Mouse (Mus musculus): ENCODE measurements at regions not wholly inside any gene's neighbourhood (a gene's known extent, or its start where the extent isn't known, plus 50 kb on each side); places are given as distances from the start of the nearest gene placed in this dataset.

GRCm38 (mm10) chr3:53931745-53932144, 68.1 kb upstream of the Ufm1 start:
- Histone ChIP-seq H3K9ac (no peak overlapping the region), H3K4me1 (no peaks in the 10 kb centered on the region), H3K36me3 (no peaks in the 10 kb centered on the region), H3K4me3 (no peak overlapping the region), H3K4me2 (replicated peaks) (no peak overlapping the region), H3K27ac (no peak overlapping the region), H3K27me3 (no peaks in the 10 kb centered on the region), H3K9me3 (no peaks in the 10 kb centered on the region)
- no peak for ATAC-seq (ENCODE audit: low FRiP score, low read depth)
- WGBS = 76% methylated on average over 6 of the region's 6 CpGs

- no peaks in the 10 kb centered on the region for H3K9me3 ChIP-seq
- ATAC-seq (ENCODE audit: low FRiP score, low read depth) = no peak
Observed at GRCm38 (mm10) chr3:53919941-53920340, 56.3 kb upstream of the Ufm1 start.

DNA sequence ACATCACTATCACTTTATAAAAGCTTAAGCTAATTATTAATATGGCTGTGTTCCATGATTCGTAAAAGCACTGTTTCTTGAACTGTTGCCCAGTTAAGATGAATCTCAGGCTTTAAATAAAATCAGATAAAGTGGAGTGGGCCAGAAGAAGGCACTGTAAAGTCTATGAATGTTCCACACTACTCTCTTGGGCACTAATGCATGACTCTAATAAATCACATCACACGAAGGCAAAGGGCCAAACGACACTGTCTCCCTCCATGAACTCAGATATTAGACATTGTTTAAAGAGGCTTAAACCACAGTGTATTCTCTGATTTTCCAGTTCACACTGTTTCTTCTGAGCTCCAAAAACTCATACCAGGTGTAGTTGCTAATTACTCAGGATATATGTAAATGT, 55.9 kb upstream of the Ufm1 start:
- H3K9me3 ChIP-seq = no peaks in the 10 kb centered on the region
- no peak overlapping the region for H3K4me2 ChIP-seq (replicated peaks)
- H3K9ac ChIP-seq = no peak overlapping the region
- no peaks in the 10 kb centered on the region for H3K27me3 ChIP-seq
- 71% methylated on average over 3 of the region's 3 CpGs for WGBS
- no peak overlapping the region for H3K4me3 ChIP-seq
- no peaks in the 10 kb centered on the region for H3K36me3 ChIP-seq
- no peak for ATAC-seq (ENCODE audit: low FRiP score, low read depth)
- H3K4me1 ChIP-seq = no peaks in the 10 kb centered on the region
- no peak overlapping the region for H3K27ac ChIP-seq

More at GRCm38 (mm10) chr3:53919941-53920340, 56.3 kb upstream of the Ufm1 start:
- 82% methylated on average over 2 of the region's 2 CpGs for WGBS
- Histone ChIP-seq H3K4me3 (no peak overlapping the region), H3K4me2 (replicated peaks) (no peak overlapping the region), H3K27me3 (no peaks in the 10 kb centered on the region), H3K27ac (no peak overlapping the region), H3K9ac (no peak overlapping the region), H3K36me3 (no peaks in the 10 kb centered on the region), H3K4me1 (no peaks in the 10 kb centered on the region)

DNA sequence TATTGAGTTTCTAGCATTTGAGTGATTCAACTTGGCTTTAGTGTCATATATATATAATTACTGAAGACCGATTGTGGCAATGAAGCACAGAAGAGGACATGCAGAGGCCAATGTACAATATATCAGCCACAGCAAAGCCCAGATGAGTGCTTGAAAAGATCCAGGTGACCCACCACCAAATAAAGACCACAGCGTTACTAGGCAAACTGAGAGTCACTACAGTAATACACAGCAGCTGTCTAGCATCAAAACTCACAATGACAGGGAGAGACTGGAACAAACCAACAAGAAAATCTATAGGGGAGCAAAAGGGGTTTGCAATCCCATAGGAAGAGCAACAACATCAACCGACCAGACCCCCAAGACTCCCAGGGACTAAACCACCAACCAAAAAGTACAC, 54.3 kb upstream of the Ufm1 start:
- H3K36me3 ChIP-seq = no peaks in the 10 kb centered on the region
- H3K9ac ChIP-seq = no peak overlapping the region
- no peaks in the 10 kb centered on the region for H3K27me3 ChIP-seq
- H3K27ac ChIP-seq = no peak overlapping the region
- ATAC-seq (ENCODE audit: low FRiP score, low read depth) = no peak
- no peaks in the 10 kb centered on the region for H3K9me3 ChIP-seq
- no peak overlapping the region for H3K4me3 ChIP-seq
- H3K4me2 ChIP-seq (replicated peaks) = no peak overlapping the region
- WGBS = 82% methylated on average over 3 of the region's 3 CpGs
- H3K4me1 ChIP-seq = no peaks in the 10 kb centered on the region

DNA sequence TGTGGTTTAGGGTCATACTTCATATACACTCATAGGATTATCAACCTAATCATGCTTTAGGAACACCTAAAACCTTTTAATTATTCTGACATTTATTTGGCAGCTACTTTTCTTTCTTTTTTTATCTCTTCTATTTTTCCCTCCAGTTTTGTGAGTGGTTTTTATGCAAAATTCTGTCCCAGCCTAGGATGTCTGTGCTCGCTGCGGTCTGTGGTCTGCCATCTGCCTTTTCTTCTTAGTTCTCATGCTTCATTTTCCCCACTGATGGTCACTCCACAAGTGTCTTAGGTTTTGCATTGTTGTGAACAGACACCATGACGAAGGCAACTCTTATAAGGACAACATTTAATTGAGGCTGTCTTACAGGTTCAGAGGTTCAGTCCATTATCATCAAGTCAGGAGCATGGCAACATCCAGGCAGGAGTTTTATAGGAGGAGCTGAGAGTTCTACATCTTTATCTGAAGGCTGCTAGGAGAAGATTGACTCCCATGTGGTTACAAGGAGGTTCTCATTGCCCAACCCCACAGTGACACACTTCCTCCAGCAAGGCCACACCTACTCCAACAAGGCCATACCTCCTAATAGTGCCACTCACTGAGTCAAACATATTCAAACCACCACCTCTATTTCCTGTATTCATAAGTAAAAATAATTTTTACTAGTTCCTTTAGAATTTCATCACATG, 50.5 kb upstream of the Ufm1 start:
- H3K4me2 ChIP-seq (replicated peaks) = no peak overlapping the region
- H3K9me3 ChIP-seq = no peaks in the 10 kb centered on the region
- WGBS = 87% methylated on average over 3 of the region's 3 CpGs
- ATAC-seq (ENCODE audit: low FRiP score, low read depth) = no peak
- H3K27me3 ChIP-seq = no peaks in the 10 kb centered on the region
- no peaks in the 10 kb centered on the region for H3K36me3 ChIP-seq
- no peaks in the 10 kb centered on the region for H3K4me1 ChIP-seq
- H3K27ac ChIP-seq = no peak overlapping the region
- H3K9ac ChIP-seq = no peak overlapping the region
- no peak overlapping the region for H3K4me3 ChIP-seq
